Mouse (Mus musculus) intestine, embryonic 14.5 days (tissue): ENCODE results near the gene Krt28. TPM values are rescaled to one million over a fixed set of nuclear protein-coding genes. Genes with fewer than 3 reads are reported as not detected.

ENCODE experiments used
- ATAC-seq: fragments of 200-750 bp; cut with Nextera tagmentation; replicated peaks from 2 replicates; pipeline ENCODE4 v1.8.0; 2017; ENCODE audit warnings: low read depth, moderate number of reproducible peaks, moderate TSS enrichment, moderate library complexity; ENCODE audit not compliant: low FRiP score, low TSS enrichment
- DNase-seq: peaks from one replicate; pipeline ENCODE4 v3.0.0-alpha.2; 2018; ENCODE audit warnings: low spot score
- H3K27ac ChIP-seq: fragments of 300-500 bp; sonication (generic); 2 replicates; pipeline ENCODE4 v1.5.1; 2014; ENCODE audit warnings: low read depth, mild to moderate bottlenecking, control low read depth
- H3K27me3 ChIP-seq: fragments of 300-500 bp; sonication (generic); replicated peaks from 2 replicates; pipeline ENCODE4 v1.6.1; 2014; ENCODE audit warnings: low read length, control low read depth; ENCODE audit not compliant: control insufficient read depth, insufficient read depth
- H3K36me3 ChIP-seq: fragments of 300-500 bp; sonication (generic); 2 replicates; pipeline ENCODE4 v1.6.1; 2014; ENCODE audit warnings: low read length, control low read depth; ENCODE audit not compliant: control insufficient read depth, insufficient read depth
- H3K4me1 ChIP-seq: fragments of 300-500 bp; sonication (generic); replicated peaks from 2 replicates; pipeline ENCODE4 v1.6.1; 2014; ENCODE audit warnings: low read length, control low read depth, mixed read lengths; ENCODE audit not compliant: control insufficient read depth, insufficient read depth
- H3K4me2 ChIP-seq: fragments of 300-500 bp; sonication (generic); 2 replicates; pipeline ENCODE4 v1.6.1; 2014; ENCODE audit warnings: low read length
- H3K4me3 ChIP-seq: fragments of 300-500 bp; sonication (generic); 2 replicates; pipeline ENCODE4 v1.5.1; 2014; ENCODE audit warnings: low read depth, low read length, control low read depth, mixed read lengths
- H3K9ac ChIP-seq: fragments of 300-500 bp; sonication (generic); 2 replicates; pipeline ENCODE4 v1.6.1; 2014; ENCODE audit warnings: mild to moderate bottlenecking, low read length
- H3K9me3 ChIP-seq: fragments of 300-500 bp; sonication (generic); 2 replicates; pipeline ENCODE4 v1.6.1; 2016; ENCODE audit warnings: low read length, control low read depth; ENCODE audit not compliant: control insufficient read depth
- WGBS: fragments of 180-500 bp; shearing (Covaris S2); extraction: QIAGEN DNeasy Blood & Tissue Kit; methylation state at CpG from one replicate; pipeline ENCODE4 v1.1.7; 2014; 5-methylcytosine and 5-hydroxymethylcytosine counted together
- polyA plus RNA-seq: library from polyadenylated mRNA; unstranded; fragments of >200 nt; fragmentation: Nextera tagmentation; extraction: Ambion mirVana; gene quantifications from 2 replicates; pipeline ENCODE4 v1.2.1, GENCODE M21; 2014

Gene Krt28
- polyA plus RNA-seq, 1 experiment from 2014 or later = not detected

- Histone ChIP-seq H3K9ac (peak overlapping the region; percentile 69), H3K27me3 (no peaks in the 10 kb centered on the region), H3K4me3 (peak overlapping the region; percentile 62), H3K9me3 (no peaks in the 10 kb centered on the region), H3K36me3 (no peaks in the 10 kb centered on the region), H3K4me1 (peaks cover 5% of the 10 kb centered on the region; the same call in 1 of the 2 replicates), H3K4me2 (peak overlapping the region; percentile 86), H3K27ac (peak overlapping the region; percentile 99)
- DNase-seq (peak; percentile 90), ATAC-seq (peak; percentile 77; the same call in 1 of the 2 replicates)
- 1% methylated on average over 71 of the region's 71 CpGs for WGBS
These were observed 11.4 kb upstream of the Krt28 start for GRCm38 (mm10) chr11:99385813-99386721.

GRCm38 (mm10) chr11:99379568-99379967 lies 4.9 kb upstream of the Krt28 start:
- Histone ChIP-seq H3K36me3 (no peaks in the 10 kb centered on the region), H3K9me3 (no peaks in the 10 kb centered on the region), H3K27me3 (no peaks in the 10 kb centered on the region), H3K4me2 (no peak overlapping the region), H3K4me1 (no peaks in the 10 kb centered on the region), H3K9ac (no peak overlapping the region), H3K4me3 (no peak overlapping the region), H3K27ac (no peak overlapping the region)
- 20% methylated on average over 5 of the region's 5 CpGs for WGBS
- ATAC-seq (peak; percentile 36; the same call in 1 of the 2 replicates), DNase-seq (peak; percentile 84)

GRCm38 (mm10) chr11:99369853-99370451 lies 4.8 kb downstream of the Krt28 start:
- Histone ChIP-seq H3K4me2 (no peak overlapping the region), H3K4me3 (no peak overlapping the region)
- DNase-seq = no peak

GRCm38 (mm10) chr11:99369229-99369628 lies 5.5 kb downstream of the Krt28 start:
- Histone ChIP-seq H3K36me3 (no peaks in the 10 kb centered on the region), H3K27ac (no peak overlapping the region), H3K9ac (no peak overlapping the region), H3K27me3 (no peaks in the 10 kb centered on the region), H3K4me3 (no peak overlapping the region), H3K4me2 (no peak overlapping the region), H3K4me1 (no peaks in the 10 kb centered on the region), H3K9me3 (no peaks in the 10 kb centered on the region)
- ATAC-seq = no peak
- DNase-seq = no peak
- 9% methylated on average over 3 of the region's 3 CpGs for WGBS

More at GRCm38 (mm10) chr11:99369853-99370451, 4.8 kb downstream of the Krt28 start:
- WGBS = 85% methylated on average over 8 of the region's 8 CpGs
- H3K9ac ChIP-seq = no peak overlapping the region
- H3K36me3 ChIP-seq = no peaks in the 10 kb centered on the region
- no peak for ATAC-seq
- no peak overlapping the region for H3K27ac ChIP-seq
- H3K9me3 ChIP-seq = no peaks in the 10 kb centered on the region
- no peaks in the 10 kb centered on the region for H3K27me3 ChIP-seq
- no peaks in the 10 kb centered on the region for H3K4me1 ChIP-seq

DNA sequence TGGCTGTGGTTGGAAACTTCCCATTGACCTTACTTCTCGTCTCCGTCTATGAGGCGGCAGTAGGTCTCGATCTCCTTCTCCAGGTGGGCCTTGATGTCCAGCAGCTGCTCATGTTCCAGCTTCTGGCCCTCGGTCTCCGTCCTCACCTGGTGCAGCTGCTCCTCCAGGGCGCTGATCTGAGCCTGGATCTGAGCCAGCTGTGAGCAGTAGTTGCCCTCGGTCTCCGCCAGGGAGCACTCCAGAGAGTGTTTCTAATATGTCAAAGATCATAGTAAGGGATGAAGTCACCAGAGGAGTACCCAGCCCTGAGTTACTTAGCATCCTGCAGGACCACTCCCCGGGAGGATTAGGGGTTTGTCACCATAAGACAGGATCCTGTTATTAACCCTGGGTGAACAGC lies 7.9 kb downstream of the Krt28 start:
- DNase-seq (no peak), ATAC-seq (no peak)
- Histone ChIP-seq H3K4me3 (no peak overlapping the region), H3K27ac (no peak overlapping the region), H3K36me3 (no peaks in the 10 kb centered on the region), H3K9me3 (no peaks in the 10 kb centered on the region), H3K4me2 (no peak overlapping the region), H3K4me1 (no peaks in the 10 kb centered on the region), H3K9ac (no peak overlapping the region), H3K27me3 (no peaks in the 10 kb centered on the region)
- 30% methylated on average over 10 of the region's 10 CpGs for WGBS

- Histone ChIP-seq H3K4me2 (no peak overlapping the region), H3K9ac (no peak overlapping the region), H3K4me1 (no peaks in the 10 kb centered on the region), H3K4me3 (no peak overlapping the region), H3K36me3 (no peaks in the 10 kb centered on the region), H3K27ac (no peak overlapping the region), H3K27me3 (no peaks in the 10 kb centered on the region), H3K9me3 (no peaks in the 10 kb centered on the region)
- ATAC-seq = no peak
- peak; percentile 55 for DNase-seq
- 23% methylated on average over 9 of the region's 9 CpGs for WGBS
These were observed 10.3 kb downstream of the Krt28 start for GRCm38 (mm10) chr11:99364412-99364811.

GRCm38 (mm10) chr11:99361423-99361822 lies 13.3 kb downstream of the Krt28 start:
- H3K27me3 ChIP-seq = no peaks in the 10 kb centered on the region
- ATAC-seq (no peak), DNase-seq (no peak)
- H3K36me3 ChIP-seq = no peaks in the 10 kb centered on the region
- H3K4me2 ChIP-seq = no peak overlapping the region
- H3K27ac ChIP-seq = no peak overlapping the region
- no peak overlapping the region for H3K9ac ChIP-seq
- WGBS = 81% methylated on average over 8 of the region's 8 CpGs
- no peak overlapping the region for H3K4me3 ChIP-seq
- H3K4me1 ChIP-seq = no peaks in the 10 kb centered on the region
- H3K9me3 ChIP-seq = no peaks in the 10 kb centered on the region

- DNase-seq = no peak
- WGBS = 66% methylated on average over 12 of the region's 12 CpGs
- ATAC-seq = no peak
- Histone ChIP-seq H3K9me3 (no peaks in the 10 kb centered on the region), H3K27ac (no peak within 1 kb of the TSS), H3K36me3 (no peaks in the 10 kb centered on the region), H3K4me3 (no peak within 1 kb of the TSS), H3K9ac (no peak within 1 kb of the TSS), H3K27me3 (no peaks in the 10 kb centered on the region), H3K4me2 (no peak within 1 kb of the TSS), H3K4me1 (no peaks in the 10 kb centered on the region)
These were observed 23.7 kb downstream of the Krt28 start, which contains the start of gene Krt27 for GRCm38 (mm10) chr11:99351004-99351403. Gene Krt27, minus strand, starts transcription at chr11:99351104.
